Mouse (Mus musculus) G1E (cell line): ENCODE measurements at regions not wholly inside any gene's neighbourhood (a gene's known extent, or its start where the extent isn't known, plus 50 kb on each side); places are given as distances from the start of the nearest gene placed in this dataset.

Experiments
- CTCF ChIP-seq: IDR thresholded peaks from 2 replicates; pipeline ENCODE4 v1.5.1; 2012; ENCODE audit warnings: low read depth, low read length, inconsistent platforms, mixed read lengths
- GATA1 ChIP-seq: IDR thresholded peaks from 2 replicates; pipeline ENCODE4 v1.6.1; 2012; ENCODE audit warnings: borderline replicate concordance, low read length, inconsistent platforms, mixed read lengths
- TAL1 ChIP-seq: conservative IDR thresholded peaks from 2 replicates; pipeline ENCODE4 v1.6.1; 2012; ENCODE audit warnings: low read depth, low read length, inconsistent platforms, mixed read lengths

DNA sequence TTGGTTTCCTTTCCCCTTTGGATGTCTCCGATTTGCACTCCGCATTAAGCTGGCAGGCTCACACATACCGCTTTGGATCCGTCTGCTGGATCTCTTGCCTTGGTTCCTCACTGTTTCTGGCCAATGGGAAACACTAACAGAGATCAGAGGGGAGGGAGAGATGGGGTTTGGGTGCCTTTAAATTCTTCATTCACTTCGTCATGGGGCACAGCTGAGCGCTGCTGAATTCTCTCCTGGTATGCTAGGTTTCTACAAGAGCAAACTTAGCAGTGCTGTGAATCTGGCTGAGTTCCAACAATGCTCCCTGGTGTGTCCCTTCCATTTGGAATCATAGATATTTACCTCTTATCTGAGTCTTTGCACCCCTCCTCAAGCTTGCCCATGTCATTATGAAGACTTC is 121.6 kb upstream of the Mphosph6 start:
- TF ChIP-seq CTCF (no peak), GATA1 (no peak), TAL1 (no peak)
